Mouse (Mus musculus): ENCODE results near the gene Tbc1d1. TPM values are rescaled to one million over a fixed set of nuclear protein-coding genes. Genes with fewer than 3 reads are reported as not detected.

Gene Tbc1d1
- total RNA-seq (2015) (37.1 and 37.3 TPM in 2 replicates), total RNA-seq (2017) (54.6 and 55.6 TPM in 2 replicates)

GRCm38 (mm10) chr5:64155861-64156550, at the start of gene Tbc1d1:
Tbc1d1 (plus strand) TSS chr5:64156305.
- peak; percentile 34 for ATAC-seq (ENCODE audit: poor library complexity, severe bottlenecking)

DNA sequence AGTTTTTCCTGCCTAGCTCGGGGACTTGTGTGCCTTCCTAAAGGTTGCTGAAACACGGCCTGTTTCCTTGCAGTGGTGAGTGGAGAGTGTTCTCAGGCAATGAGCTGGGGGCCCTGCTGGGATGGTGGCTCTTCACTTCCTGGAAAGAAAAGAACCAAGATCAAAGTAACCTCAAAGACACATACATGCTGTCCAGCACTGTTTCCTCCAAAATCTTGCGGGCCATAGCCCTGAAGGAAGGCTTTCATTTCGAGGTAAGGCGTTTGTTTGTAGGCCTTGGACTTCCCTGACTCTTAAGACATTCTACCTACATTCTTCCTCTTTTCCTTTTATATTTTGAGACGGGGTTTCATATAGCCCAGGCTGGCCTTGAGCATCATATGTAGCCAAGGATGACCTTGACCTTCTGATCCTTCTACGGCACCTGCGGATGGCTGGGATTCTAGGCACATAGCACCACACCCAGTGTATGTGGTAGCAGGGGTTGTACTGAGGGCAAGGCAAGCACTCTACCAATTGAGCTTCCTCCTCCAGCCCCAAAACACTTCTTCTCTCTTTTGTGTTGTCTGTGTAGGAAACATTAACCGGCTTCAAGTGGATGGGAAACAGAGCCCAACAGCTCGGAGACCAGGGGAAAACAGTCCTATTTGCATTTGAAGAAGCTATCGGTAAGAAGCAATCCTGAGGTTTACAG, 48.4 kb upstream of the Tbc1d1 start:
- no peak for ATAC-seq (ENCODE audit: poor library complexity, severe bottlenecking)

- no peak for ATAC-seq (ENCODE audit: poor library complexity, severe bottlenecking)
Measured at GRCm38 (mm10) chr5:64109217-64109616, 46.9 kb upstream of the Tbc1d1 start.

- no peak for ATAC-seq (ENCODE audit: poor library complexity, severe bottlenecking)
Measured at GRCm38 (mm10) chr5:64112360-64112759, 43.7 kb upstream of the Tbc1d1 start.

DNA sequence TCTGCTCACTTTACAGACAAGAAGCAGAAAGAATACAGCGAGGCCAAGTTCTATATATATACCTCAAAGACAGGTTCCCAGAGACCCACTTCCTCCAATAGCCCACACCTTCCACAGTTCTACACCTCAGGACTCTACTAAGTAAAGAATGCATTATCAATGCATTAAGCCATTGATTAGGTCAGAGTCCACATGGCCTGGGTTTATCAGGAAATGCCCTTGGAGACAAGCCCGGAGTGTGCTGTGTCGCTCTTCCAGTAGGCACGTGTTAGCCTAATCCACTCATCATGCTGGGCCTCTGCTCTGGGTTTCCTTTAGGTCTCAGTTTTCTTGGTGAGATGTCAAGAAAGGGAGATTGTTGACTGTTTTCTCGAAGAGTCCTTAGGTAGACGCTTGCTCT, 41.9 kb upstream of the Tbc1d1 start:
- no peak for ATAC-seq (ENCODE audit: poor library complexity, severe bottlenecking)

- ATAC-seq (ENCODE audit: poor library complexity, severe bottlenecking), result no peak
Measured at GRCm38 (mm10) chr5:64117191-64117590, 38.9 kb upstream of the Tbc1d1 start.

DNA sequence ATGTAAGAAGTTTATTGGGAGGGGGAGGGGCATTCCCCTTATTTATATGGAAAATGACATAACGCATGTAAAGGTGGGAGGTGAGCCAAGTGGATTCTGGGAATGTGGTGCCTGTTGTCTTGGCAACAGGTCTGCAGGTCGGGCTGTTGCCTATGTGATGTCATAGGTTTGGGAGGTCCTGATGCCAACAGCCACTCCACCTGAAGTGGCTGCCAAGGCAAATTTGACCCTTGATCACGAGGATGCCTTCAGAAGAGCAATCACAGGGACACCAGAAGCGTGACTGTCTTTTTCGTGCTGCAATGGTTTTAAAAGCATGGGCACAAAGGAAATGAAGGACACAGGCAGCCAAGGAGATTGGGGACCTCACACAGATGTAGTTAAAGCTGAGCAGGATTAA, 30.3 kb upstream of the Tbc1d1 start:
- no peak for ATAC-seq (ENCODE audit: poor library complexity, severe bottlenecking)

GRCm38 (mm10) chr5:64131550-64131949, 24.6 kb upstream of the Tbc1d1 start:
- no peak for ATAC-seq (ENCODE audit: poor library complexity, severe bottlenecking)

DNA sequence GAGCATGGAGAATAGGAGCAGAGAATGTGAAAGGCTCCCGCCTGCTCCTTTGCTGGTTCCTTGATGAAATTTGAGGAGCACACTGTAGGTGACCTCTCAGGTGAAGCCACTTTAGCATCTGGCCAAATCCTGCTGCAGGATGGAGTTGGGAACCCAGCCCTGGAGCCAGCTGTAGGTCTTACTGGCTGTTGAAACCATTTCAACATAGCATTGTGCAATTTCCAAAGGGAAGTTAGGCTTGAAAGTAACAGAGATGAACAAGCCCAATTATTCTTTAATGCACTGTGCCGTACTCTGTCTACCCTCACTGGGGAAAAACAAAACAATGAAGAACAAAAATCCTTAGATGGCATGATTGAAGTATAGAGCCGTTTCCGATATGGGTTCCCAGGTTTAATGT, 22.2 kb upstream of the Tbc1d1 start:
- ATAC-seq (ENCODE audit: poor library complexity, severe bottlenecking), result peak; percentile 81

DNA sequence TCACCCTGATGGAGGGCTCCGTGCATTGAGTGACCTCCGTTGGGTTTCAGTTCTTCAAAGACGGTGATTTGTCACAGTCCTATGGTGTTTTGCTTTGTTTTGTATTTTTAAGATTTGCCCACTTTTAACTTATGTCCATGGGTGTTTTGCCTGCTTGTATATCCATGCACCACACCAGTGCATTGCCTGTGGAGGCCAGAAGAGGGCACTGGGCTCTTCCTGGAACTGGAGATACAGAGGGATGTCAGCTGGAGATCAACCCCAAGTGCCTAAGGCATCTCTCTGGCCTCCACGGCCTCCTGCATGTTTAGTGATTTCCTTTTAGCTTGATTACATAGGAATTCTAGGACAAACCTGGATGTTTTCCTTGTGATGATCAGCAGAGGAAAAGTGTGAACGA, 19.8 kb upstream of the Tbc1d1 start:
- peak; percentile 45; the same call in 1 of the 2 replicates for ATAC-seq (ENCODE audit: poor library complexity, severe bottlenecking)

DNA sequence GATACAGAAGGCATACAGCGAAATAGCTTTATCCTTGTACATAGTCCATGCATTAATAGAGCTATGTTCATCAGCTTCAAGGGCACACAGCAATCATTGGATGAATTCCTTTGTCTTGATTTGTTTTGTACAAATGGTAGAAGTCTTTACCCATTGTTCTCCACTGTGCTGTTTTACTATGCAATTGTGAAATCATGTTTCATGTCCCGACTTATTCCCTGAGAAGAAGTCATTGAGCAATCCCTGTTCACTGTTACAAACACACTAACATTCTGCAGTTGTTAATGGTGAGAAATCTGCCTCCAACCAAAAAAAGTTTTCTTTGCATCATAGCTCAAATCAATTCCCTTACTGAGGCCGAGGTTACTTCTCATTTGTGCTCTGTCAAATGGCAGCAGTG, 15.9 kb upstream of the Tbc1d1 start:
- peak; percentile 61 for ATAC-seq (ENCODE audit: poor library complexity, severe bottlenecking)

DNA sequence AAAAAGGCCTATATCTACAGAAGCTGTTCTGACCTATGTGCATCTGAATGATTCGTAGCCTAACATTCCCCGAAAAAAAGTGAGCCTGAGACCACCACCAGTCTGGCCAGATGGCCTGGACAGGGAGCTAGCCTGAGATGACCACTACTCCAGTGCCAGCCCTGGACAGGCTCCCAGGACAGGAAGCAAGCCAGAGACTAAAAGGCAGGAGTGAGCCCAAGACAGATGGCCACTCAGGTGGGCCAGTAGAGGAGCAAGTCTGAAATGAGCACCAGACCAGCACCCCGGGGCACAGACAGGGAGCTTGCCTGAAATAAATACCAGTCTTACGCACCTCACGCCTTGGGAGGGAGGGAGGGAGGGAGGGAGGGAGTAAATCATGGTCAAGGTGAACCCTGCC, 11.8 kb upstream of the Tbc1d1 start:
- no peak for ATAC-seq (ENCODE audit: poor library complexity, severe bottlenecking)

DNA sequence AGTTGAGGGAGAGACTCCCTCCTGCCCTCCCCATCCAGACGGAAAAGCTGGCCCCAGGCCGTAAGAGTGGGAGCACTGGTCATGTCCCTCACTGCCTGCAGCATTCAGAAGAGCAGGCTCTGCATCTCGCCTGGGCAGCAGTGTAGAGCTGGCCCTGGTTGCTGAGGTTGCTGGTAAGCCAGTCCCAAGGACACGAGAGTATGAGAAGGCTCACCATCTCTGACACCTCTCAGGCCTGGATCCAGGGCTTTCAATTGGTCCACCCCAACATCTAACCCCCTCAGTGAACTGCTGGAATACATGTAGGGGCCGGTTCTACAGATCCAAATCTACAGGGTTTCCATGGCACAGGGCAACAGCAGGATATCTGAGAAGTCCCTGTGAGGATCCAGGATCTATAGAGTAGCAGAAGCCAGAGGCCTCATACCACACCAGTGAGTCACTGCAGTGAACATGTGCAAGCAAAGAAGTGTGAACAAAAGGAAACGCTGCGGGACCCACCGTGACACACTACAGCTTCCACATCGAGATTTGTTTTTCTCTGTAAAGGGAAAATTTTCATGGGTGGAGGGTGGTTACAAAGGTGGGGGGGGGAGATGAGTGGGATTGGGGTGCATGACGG, 9.6 kb upstream of the Tbc1d1 start:
- no peak for ATAC-seq (ENCODE audit: poor library complexity, severe bottlenecking)

DNA sequence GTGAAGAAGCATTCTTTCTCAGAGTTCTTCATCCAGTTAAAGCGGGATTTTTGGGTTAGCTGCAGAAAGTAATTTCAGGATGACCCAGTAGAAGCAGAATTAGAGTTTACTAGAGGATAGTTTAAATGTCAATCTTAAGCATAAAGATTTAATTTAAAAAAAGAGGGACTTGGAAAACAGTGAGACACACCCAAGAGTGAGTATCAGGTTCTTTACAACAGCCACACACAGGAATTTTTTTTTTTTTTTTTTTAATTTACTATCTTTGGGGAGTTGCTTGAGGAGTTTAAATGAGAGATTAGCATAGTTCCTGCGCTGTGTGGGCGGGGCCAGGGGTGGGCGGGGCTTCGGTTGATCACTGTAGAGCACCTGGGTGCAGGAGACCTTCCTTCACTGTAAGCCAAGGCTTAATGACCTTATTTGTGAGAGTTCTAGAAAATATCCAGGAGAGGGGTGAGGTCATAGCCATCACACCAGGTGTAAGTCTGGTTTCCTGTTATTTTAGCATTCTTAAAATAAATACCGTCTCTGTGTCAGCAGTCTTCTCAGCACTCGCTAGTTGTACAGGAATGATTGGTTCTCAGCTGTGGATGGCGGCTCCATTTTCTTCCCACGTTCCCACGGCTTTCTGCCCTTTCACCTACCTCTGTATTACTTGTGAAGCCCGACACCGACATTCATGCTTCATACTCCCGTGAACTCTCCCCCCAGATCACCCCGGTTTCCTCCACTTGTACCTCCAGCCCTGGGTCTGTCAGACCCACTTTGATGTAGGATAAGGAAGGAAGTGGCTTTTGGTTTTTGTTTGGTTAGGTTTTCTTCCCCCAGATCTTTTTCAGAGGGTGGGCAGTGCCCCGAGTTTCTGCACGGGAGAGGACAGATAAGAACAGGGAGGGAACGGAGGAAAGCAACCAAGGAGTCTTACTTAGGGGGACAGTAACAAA, 6.6 kb upstream of the Tbc1d1 start:
- ATAC-seq (ENCODE audit: poor library complexity, severe bottlenecking), result peak; percentile 78

DNA sequence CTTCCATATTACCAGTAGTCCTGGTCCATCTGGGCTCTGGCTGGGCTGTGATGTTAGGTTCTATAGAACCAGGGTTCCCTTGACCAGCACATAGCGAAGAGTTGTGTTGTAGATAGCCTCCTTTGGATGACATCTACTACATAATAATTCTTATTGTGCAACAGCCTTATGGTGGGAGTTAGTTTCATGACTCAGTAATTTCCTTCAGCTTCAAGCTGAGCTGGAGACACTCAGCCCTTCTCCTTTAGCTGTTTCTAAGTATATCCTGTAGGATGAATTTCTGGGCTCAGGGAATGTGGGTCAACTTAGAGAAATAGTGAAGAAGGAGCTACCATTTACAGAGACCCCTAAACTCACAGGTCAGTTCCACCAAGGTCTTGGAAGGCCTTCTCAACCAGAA, 2.8 kb upstream of the Tbc1d1 start:
- ATAC-seq (ENCODE audit: poor library complexity, severe bottlenecking), result no peak

GRCm38 (mm10) chr5:64156579-64156978, 474 bp downstream of the Tbc1d1 start:
- ATAC-seq (ENCODE audit: poor library complexity, severe bottlenecking), result no peak

DNA sequence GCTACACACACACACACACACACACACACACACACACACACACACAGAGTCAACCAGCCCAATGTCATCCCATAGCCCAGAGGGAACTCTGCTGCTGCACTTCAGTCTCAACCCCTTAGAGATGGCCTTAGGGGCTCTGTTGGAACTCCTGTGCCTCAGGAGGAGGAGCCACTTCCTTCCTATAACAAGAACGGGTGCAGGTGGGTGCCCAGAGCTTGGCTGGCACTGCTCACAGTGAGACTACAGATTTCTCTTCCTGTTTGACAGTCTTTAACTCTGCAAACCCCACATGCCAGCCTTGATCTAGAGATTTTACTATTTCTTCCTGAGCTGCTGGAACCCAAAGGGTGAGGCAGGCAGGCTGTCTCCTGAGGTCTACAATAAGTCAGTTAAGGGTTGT, 1.8 kb downstream of the Tbc1d1 start:
- no peak for ATAC-seq (ENCODE audit: poor library complexity, severe bottlenecking)

GRCm38 (mm10) chr5:64158501-64158900, 2.4 kb downstream of the Tbc1d1 start:
- ATAC-seq (ENCODE audit: poor library complexity, severe bottlenecking), result no peak

DNA sequence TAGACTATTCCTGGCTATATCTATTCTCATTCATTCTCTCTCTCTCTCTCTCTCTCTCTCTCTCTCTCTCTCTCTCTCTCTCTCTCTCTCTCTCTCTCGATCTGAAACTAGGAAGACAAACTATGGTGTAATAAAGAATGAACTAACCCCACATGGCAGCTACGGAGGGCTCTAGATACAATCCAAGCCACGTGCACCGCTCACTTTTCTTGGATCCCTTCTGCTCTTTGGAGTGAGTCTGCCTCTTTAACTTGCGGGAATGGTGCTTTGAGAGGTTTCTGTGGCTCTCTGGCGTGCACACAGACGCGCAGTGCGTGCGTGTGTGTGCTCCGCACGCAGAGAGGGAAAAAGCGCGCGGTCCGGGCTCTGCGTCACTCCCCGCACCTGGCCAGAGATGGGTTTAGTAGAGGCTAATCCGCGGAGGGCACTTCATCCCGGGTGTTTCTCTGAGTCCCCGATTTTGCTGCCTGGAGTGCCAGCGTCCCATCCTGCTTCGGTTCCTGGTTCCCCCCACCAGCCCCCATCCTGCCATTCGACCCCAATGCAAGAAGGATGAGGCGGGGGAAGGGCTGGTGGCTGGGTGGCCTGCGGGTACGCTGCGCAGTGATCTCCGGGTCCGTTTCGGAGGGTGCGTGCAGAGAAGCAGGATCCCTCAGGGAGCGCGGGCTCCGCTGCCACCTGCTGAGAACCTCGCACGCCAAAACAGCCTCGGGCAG, 3.1 kb downstream of the Tbc1d1 start:
- ATAC-seq (ENCODE audit: poor library complexity, severe bottlenecking), result peak; percentile 13

All from megakaryocyte, adult 5-6 weeks (primary cell).